Mouse (Mus musculus) ES-Bruce4 (cell line): Measurements from ENCODE around the gene Iffo2. TPM values are rescaled to one million over a fixed set of nuclear protein-coding genes. Genes with fewer than 3 reads are reported as not detected.

Experiments
- H3K27ac ChIP-seq: 2 replicates; pipeline ENCODE4 v1.5.1; 2012; ENCODE audit warnings: low read length, inconsistent platforms; ENCODE audit not compliant: insufficient read depth
- H3K27me3 ChIP-seq: 2 replicates; pipeline ENCODE4 v1.6.1; 2012; ENCODE audit warnings: mild to moderate bottlenecking, low read length, inconsistent platforms; ENCODE audit not compliant: control insufficient read depth, poor library complexity, insufficient read depth, severe bottlenecking
- H3K36me3 ChIP-seq: 2 replicates; pipeline ENCODE4 v1.6.1; 2012; ENCODE audit warnings: inconsistent platforms, mild to moderate bottlenecking, low read length, moderate library complexity; ENCODE audit not compliant: control insufficient read depth, poor library complexity, insufficient read depth, severe bottlenecking
- H3K4me1 ChIP-seq: one replicate; pipeline ENCODE4 v1.8.1; 2011; ENCODE audit warnings: low read length; ENCODE audit not compliant: control insufficient read depth, insufficient read depth
- H3K4me3 ChIP-seq: 2 replicates; pipeline ENCODE4 v1.5.1; 2011; ENCODE audit warnings: low read depth, mild to moderate bottlenecking, low read length
- H3K9ac ChIP-seq: 2 replicates; pipeline ENCODE4 v1.6.1; 2012; ENCODE audit warnings: low read depth, mild to moderate bottlenecking, inconsistent platforms; ENCODE audit not compliant: poor library complexity, severe bottlenecking
- H3K9me3 ChIP-seq: replicated peaks from 2 replicates; pipeline ENCODE4 v1.6.1; 2012; ENCODE audit warnings: mild to moderate bottlenecking, low read length, inconsistent platforms; ENCODE audit not compliant: control insufficient read depth, poor library complexity, insufficient read depth, severe bottlenecking
- CTCF ChIP-seq: IDR thresholded peaks from one replicate; pipeline ENCODE4 v1.8.1; 2011; ENCODE audit warnings: low read depth, low read length
- POLR2A ChIP-seq: IDR thresholded peaks from one replicate; pipeline ENCODE4 v1.8.1; 2011; ENCODE audit warnings: low read length; ENCODE audit not compliant: insufficient read depth
- polyA plus RNA-seq: library from polyadenylated mRNA; stranded (reverse); fragments of >200 nt; gene quantifications from 2 replicates; pipeline ENCODE4 v1.2.4, GENCODE M21; 2011; ENCODE audit warnings: low read depth; ENCODE audit not compliant: missing spikeins, insufficient read depth, insufficient read length

Iffo2 gene
- polyA plus RNA-seq, 1 experiment = 20.5 TPM

DNA sequence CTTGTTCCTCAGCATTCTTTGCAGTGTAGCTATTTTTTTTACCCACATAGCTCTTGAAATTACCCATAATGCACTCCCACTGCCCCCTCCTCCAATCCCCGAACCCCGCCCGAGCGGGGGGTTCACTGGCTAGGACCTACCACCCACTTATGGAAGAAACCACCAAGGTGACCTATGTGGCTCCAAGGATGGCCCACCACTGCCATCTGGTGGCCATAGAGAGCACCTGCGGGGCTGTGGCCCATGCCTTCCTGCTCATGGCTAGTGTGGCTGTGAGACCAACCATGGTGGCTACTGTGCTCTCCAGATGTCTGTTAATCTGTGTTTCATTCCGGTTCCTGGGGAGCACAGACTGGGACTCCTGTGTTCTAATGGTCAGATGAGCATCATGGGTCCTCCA, 139.5 kb downstream of the Iffo2 start:
- no peaks in the 10 kb centered on the region for H3K4me1 ChIP-seq
- H3K27me3 ChIP-seq = no peaks in the 10 kb centered on the region
- no peak overlapping the region for H3K27ac ChIP-seq
- H3K9ac ChIP-seq = no peak overlapping the region
- TF ChIP-seq POLR2A = no peak
- TF ChIP-seq CTCF = peak; percentile 97
- H3K4me3 ChIP-seq = no peak overlapping the region
- H3K36me3 ChIP-seq = no peaks in the 10 kb centered on the region
- H3K9me3 ChIP-seq = no peaks in the 10 kb centered on the region

Other genes starting within 250 kb of the Iffo2 start
- gene Pqlc2, start 219.8 kb upstream of the Iffo2 start, polyA plus RNA-seq = 10.1 and 14.0 TPM in 2 replicates
- 32.4 and 33.5 TPM in 2 replicates for gene Akr7a5, start 219.8 kb upstream of the Iffo2 start, polyA plus RNA-seq
- gene Mrto4, start 178.0 kb upstream of the Iffo2 start, polyA plus RNA-seq = 112 and 122 TPM in 2 replicates
- gene Emc1, start 178.0 kb upstream of the Iffo2 start, polyA plus RNA-seq = 37.3 and 43.1 TPM in 2 replicates
- gene Ubr4, start 177.9 kb upstream of the Iffo2 start, polyA plus RNA-seq = 141 and 159 TPM in 2 replicates
- 0.21 TPM in 1 of 2 replicates, not detected in the other for gene Gm21969, start 72.6 kb downstream of the Iffo2 start, polyA plus RNA-seq
- gene Aldh4a1, start 92.3 kb downstream of the Iffo2 start, polyA plus RNA-seq = 30.9 and 32.3 TPM in 2 replicates
- gene Tas1r2, start 123.0 kb downstream of the Iffo2 start, polyA plus RNA-seq = not detected in 2 replicates